Mouse (Mus musculus) thymus, adult 2 months (tissue): ENCODE data around the gene Fpr-rs4.

Source experiments
- CTCF ChIP-seq: fragments of 200-500 bp; IDR thresholded peaks from 2 replicates; pipeline ENCODE4 v1.5.1; 2012; ENCODE audit warnings: mild to moderate bottlenecking, control low read depth, low read length, moderate library complexity, borderline replicate concordance; ENCODE audit not compliant: control insufficient read depth, poor library complexity, insufficient read depth; ENCODE audit errors: extremely low read depth
- POLR2A ChIP-seq: fragments of 200-500 bp; IDR thresholded peaks from 2 replicates; pipeline ENCODE4 v1.6.1; 2012; ENCODE audit warnings: mild to moderate bottlenecking, low read length, control low read depth, moderate library complexity; ENCODE audit not compliant: control insufficient read depth, poor library complexity, insufficient read depth; ENCODE audit errors: extremely low read depth

GRCm38 (mm10) chr17:18004752-18005151 is 16.8 kb upstream of the Fpr-rs4 start:
- no peak for TF ChIP-seq CTCF
- TF ChIP-seq POLR2A, result no peak
